Mouse (Mus musculus): ENCODE measurements around the gene Slc9a5. TPM values are rescaled to one million over a fixed set of nuclear protein-coding genes. Genes with fewer than 3 reads are reported as not detected.

The Slc9a5 gene
- polyA plus RNA-seq, 1 experiment from 2014 or later = 4.0 TPM

DNA sequence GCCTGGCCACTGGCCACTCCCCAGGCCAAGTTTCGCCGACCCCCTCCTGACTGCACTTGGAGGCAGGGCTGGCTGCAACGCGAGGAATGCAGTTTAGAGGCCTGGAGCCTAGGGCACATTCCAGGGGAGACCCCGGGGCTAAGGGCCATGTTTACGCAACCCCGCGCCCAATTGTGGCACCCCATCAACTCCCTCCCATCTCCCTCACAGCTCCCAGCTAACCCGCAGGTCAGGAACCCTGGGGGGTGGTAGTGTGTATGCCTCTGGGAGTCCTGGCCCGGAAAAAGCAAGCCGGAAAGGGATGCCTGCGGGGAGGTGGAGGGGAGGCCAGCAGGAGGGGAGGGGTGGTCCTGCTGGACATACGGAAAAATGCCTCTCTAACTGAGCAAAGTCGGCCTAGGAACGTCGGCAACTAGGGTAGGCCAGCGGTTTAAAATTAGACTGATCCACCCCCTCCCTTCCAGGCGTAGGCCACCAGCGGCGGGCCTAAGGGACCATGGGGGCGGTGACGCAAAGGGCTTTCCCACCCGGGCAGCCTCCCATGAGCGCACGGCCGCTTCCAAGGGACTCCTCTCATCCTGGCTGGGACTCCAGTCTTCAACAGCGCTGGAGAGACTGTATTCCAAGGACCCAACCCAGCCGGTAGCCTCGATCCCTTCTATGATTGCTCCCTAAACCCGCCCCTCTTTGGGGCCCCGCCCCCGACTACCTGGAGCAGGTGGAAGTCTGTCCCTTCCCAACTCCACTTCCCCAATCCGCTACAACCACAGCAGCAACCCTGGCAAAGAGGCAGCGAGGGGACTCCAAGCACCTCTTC, 1.8 kb upstream of the Slc9a5 start:
- Histone ChIP-seq H3K36me3 (ENCODE audit: control insufficient read depth, insufficient read depth, low read length) (no peaks in the 10 kb centered on the region), H3K4me2 (replicated peaks; ENCODE audit: low read depth, low read length) (peak overlapping the region; percentile 92), H3K27me3 (ENCODE audit: control insufficient read depth, insufficient read depth, low read length) (no peaks in the 10 kb centered on the region), H3K9me3 (ENCODE audit: control insufficient read depth, low read length) (no peaks in the 10 kb centered on the region), H3K4me3 (ENCODE audit: low read length) (peak overlapping the region; percentile 79), H3K9ac (ENCODE audit: low read depth, low read length) (peak overlapping the region; percentile 74), H3K4me1 (ENCODE audit: control insufficient read depth, insufficient read depth, low read length) (peaks cover 27% of the 10 kb centered on the region), H3K27ac (ENCODE audit: low read depth, low read length) (peak overlapping the region; percentile 84)
- peak; percentile 41 for ATAC-seq (ENCODE audit: low FRiP score, low TSS enrichment)
- 1% methylated on average over 28 of the region's 34 CpGs for WGBS

DNA sequence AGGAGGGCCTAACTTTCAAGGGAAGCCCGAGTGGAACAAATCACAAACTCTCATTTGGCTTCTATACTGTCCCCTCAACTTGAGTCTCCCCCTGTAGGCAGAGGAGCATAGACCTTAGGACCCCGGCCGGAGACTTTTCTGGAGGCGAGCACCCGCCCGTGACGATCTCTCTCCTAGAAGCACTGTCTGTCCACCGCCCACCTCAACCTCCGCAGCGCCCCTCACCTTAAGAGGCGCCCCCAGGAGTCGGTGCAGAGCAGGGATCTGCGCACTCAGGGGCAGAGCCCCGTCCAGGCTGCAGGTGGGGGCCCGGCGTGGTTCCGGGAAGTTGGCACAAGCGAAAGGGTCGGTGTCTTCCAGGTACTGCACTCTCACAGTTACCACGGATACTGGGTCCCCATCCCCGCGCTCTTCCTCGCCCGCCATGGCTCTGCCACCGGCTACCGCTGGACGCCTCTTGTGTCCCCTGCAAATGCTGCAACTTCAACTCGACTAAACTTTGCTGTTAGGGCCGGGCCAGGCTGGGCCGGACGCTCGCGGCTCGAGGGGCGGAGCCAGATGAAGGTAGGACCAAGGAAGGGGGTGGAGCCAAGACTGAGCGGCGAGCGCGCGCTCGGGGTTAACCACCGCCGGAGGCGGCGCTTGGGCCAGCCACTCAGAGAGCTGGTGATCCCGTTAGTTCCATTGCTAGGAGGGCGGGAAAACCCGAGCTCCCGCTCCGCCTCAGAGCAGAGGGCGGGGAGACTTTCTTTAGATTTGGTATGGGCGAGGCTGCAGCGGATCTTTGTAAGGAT, 1.0 kb upstream of the Slc9a5 start, which contains the start of gene Fhod1:
Gene Fhod1 (minus strand): TSS at position 526 of the 794 bp plus-strand sequence.
- Histone ChIP-seq H3K27me3 (ENCODE audit: control insufficient read depth, insufficient read depth, low read length) (no peaks in the 10 kb centered on the region), H3K4me3 (ENCODE audit: low read length) (peak within 1 kb of the TSS; percentile 79), H3K4me2 (replicated peaks; ENCODE audit: low read depth, low read length) (peak within 1 kb of the TSS; percentile 92), H3K9ac (ENCODE audit: low read depth, low read length) (peak within 1 kb of the TSS; percentile 74), H3K9me3 (ENCODE audit: control insufficient read depth, low read length) (no peaks in the 10 kb centered on the region), H3K27ac (ENCODE audit: low read depth, low read length) (peak within 1 kb of the TSS; percentile 84), H3K36me3 (ENCODE audit: control insufficient read depth, insufficient read depth, low read length) (no peaks in the 10 kb centered on the region), H3K4me1 (ENCODE audit: control insufficient read depth, insufficient read depth, low read length) (peaks cover 27% of the 10 kb centered on the region)
- peak; percentile 91 for ATAC-seq (ENCODE audit: low FRiP score, low TSS enrichment)
- under 1% methylated on average over 53 of the region's 53 CpGs for WGBS

DNA sequence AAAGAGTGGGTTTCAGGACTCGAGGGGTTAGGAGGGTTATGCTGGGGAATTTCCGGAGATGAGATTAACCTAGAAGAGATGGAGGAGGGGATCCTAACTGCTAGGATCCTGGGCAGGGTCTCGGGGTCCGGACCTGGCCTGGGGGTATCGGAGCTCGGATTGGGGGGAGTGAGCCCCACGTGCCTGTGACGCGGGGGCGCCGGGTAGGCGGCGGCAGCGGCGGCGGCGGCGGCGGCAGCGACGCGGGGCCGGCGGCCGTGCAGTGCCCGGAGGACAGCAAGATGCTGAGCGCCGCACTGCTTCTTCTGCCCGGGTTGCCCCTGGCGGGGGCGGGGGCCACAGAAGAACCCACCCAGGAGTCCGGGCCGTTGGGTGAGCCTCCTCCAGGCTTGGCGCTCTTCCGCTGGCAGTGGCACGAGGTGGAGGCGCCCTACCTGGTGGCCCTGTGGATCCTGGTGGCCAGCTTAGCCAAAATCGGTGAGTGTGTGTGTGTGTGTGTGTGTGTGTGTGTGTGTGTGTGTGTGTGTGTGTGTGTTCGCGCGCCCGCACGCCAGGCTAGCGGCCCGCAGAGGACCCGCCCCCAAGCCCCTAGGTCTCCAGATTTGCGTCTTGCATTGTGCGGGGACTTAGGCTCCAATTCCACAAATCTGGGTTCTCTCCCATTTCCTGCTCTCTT, 591 bp downstream of the Slc9a5 start:
- no peaks in the 10 kb centered on the region for H3K27me3 ChIP-seq (ENCODE audit: control insufficient read depth, insufficient read depth, low read length)
- H3K36me3 ChIP-seq (ENCODE audit: control insufficient read depth, insufficient read depth, low read length) = no peaks in the 10 kb centered on the region
- H3K9ac ChIP-seq (ENCODE audit: low read depth, low read length) = peak overlapping the region; percentile 67
- WGBS = under 1% methylated on average over 43 of the region's 48 CpGs
- peak overlapping the region; percentile 37; the same call in 1 of the 2 replicates for H3K27ac ChIP-seq (ENCODE audit: low read depth, low read length)
- H3K4me1 ChIP-seq (ENCODE audit: control insufficient read depth, insufficient read depth, low read length) = peaks cover 27% of the 10 kb centered on the region
- ATAC-seq (ENCODE audit: low FRiP score, low TSS enrichment) = peak; percentile 5; the same call in 1 of the 2 replicates
- H3K4me2 ChIP-seq (replicated peaks; ENCODE audit: low read depth, low read length) = peak overlapping the region; percentile 92
- no peaks in the 10 kb centered on the region for H3K9me3 ChIP-seq (ENCODE audit: control insufficient read depth, low read length)
- H3K4me3 ChIP-seq (ENCODE audit: low read length) = peak overlapping the region; percentile 79

- no peaks in the 10 kb centered on the region for H3K27me3 ChIP-seq (ENCODE audit: control insufficient read depth, insufficient read depth, low read length)
- no peak overlapping the region for H3K9ac ChIP-seq (ENCODE audit: low read depth, low read length)
- ATAC-seq (ENCODE audit: low FRiP score, low TSS enrichment) = no peak
- H3K4me2 ChIP-seq (replicated peaks; ENCODE audit: low read depth, low read length) = peak overlapping the region; percentile 92; the same call in 1 of the 2 replicates
- H3K4me3 ChIP-seq (ENCODE audit: low read length) = no peak overlapping the region
- H3K4me1 ChIP-seq (ENCODE audit: control insufficient read depth, insufficient read depth, low read length) = peaks cover 26% of the 10 kb centered on the region
- H3K36me3 ChIP-seq (ENCODE audit: control insufficient read depth, insufficient read depth, low read length) = no peaks in the 10 kb centered on the region
- H3K9me3 ChIP-seq (ENCODE audit: control insufficient read depth, low read length) = no peaks in the 10 kb centered on the region
- WGBS = 49% methylated on average over 7 of the region's 7 CpGs
- H3K27ac ChIP-seq (ENCODE audit: low read depth, low read length) = no peak overlapping the region
Observed at GRCm38 (mm10) chr8:105350186-105350585, 1.5 kb downstream of the Slc9a5 start.

DNA sequence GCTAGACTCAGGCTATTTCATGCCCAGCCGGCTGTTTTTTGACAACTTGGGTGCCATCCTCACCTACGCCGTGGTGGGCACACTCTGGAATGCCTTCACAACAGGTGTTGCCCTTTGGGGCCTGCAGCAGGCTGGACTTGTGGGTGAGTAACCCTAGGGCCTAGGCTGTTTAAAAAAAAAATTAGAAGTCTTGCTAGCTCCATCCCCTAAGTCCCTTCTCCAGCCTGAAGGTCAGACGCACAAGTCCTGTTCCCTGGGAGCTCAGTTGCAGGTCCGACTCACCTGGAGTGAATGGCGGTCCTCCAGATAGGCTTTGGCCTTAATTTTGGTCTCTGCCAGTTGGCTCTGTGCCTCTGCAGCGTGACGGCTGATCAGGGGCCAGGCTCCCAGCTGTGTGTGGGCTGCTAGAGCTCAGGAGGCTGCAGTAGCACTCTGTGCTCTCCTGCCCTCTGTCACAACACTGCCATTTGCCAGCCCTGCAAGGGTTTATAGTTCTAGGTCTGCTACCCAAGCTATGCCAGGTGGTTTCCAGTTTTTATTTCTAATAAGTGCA, 5.0 kb downstream of the Slc9a5 start:
- Histone ChIP-seq H3K36me3 (ENCODE audit: control insufficient read depth, insufficient read depth, low read length) (no peaks in the 10 kb centered on the region), H3K27me3 (ENCODE audit: control insufficient read depth, insufficient read depth, low read length) (no peaks in the 10 kb centered on the region), H3K4me3 (ENCODE audit: low read length) (no peak overlapping the region), H3K4me1 (ENCODE audit: control insufficient read depth, insufficient read depth, low read length) (peaks cover 8% of the 10 kb centered on the region; the same call in 1 of the 2 replicates), H3K9ac (ENCODE audit: low read depth, low read length) (no peak overlapping the region), H3K27ac (ENCODE audit: low read depth, low read length) (no peak overlapping the region), H3K9me3 (ENCODE audit: control insufficient read depth, low read length) (no peaks in the 10 kb centered on the region), H3K4me2 (replicated peaks; ENCODE audit: low read depth, low read length) (no peak overlapping the region)
- 76% methylated on average over 8 of the region's 8 CpGs for WGBS
- no peak for ATAC-seq (ENCODE audit: low FRiP score, low TSS enrichment)

DNA sequence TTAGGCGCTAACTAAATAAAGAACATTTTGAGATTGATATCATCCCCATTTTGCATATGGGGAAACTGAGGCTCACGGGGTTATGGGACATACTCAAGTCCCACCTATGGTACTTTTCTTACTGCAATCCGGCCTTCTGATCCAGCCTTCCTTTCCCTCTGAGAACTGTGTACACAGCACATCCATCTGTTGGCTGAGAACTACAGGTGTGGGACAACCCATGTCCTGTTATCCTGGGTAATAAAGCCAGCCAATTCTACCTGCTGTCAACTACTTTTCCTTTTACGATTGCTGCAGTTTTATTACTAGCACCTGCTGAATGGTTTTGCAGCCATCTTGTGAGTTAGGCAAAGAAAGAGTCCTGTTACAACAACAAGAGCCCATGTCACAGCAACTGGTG, 5.9 kb downstream of the Slc9a5 start:
- Histone ChIP-seq H3K9me3 (ENCODE audit: control insufficient read depth, low read length) (no peaks in the 10 kb centered on the region), H3K27me3 (ENCODE audit: control insufficient read depth, insufficient read depth, low read length) (no peaks in the 10 kb centered on the region; the same call in 1 of the 2 replicates), H3K9ac (ENCODE audit: low read depth, low read length) (no peak overlapping the region), H3K4me1 (ENCODE audit: control insufficient read depth, insufficient read depth, low read length) (peaks cover 7% of the 10 kb centered on the region; the same call in 1 of the 2 replicates), H3K27ac (ENCODE audit: low read depth, low read length) (no peak overlapping the region), H3K4me3 (ENCODE audit: low read length) (no peak overlapping the region), H3K36me3 (ENCODE audit: control insufficient read depth, insufficient read depth, low read length) (no peaks in the 10 kb centered on the region), H3K4me2 (replicated peaks; ENCODE audit: low read depth, low read length) (no peak overlapping the region)
- whole genome bisulfite sequencing = 81% methylated on average over 4 of the region's 4 CpGs
- no peak for ATAC-seq (ENCODE audit: low FRiP score, low TSS enrichment)

- H3K9me3 ChIP-seq (ENCODE audit: control insufficient read depth, low read length) = no peaks in the 10 kb centered on the region
- H3K9ac ChIP-seq (ENCODE audit: low read depth, low read length) = no peak overlapping the region
- no peak overlapping the region for H3K4me3 ChIP-seq (ENCODE audit: low read length)
- H3K27ac ChIP-seq (ENCODE audit: low read depth, low read length) = no peak overlapping the region
- H3K4me2 ChIP-seq (replicated peaks; ENCODE audit: low read depth, low read length) = no peak overlapping the region
- H3K36me3 ChIP-seq (ENCODE audit: control insufficient read depth, insufficient read depth, low read length) = no peaks in the 10 kb centered on the region
- 60% methylated on average over 26 of the region's 26 CpGs for WGBS
- peaks cover 7% of the 10 kb centered on the region; the same call in 1 of the 2 replicates for H3K4me1 ChIP-seq (ENCODE audit: control insufficient read depth, insufficient read depth, low read length)
- ATAC-seq (ENCODE audit: low FRiP score, low TSS enrichment) = no peak
- no peaks in the 10 kb centered on the region; the same call in 1 of the 2 replicates for H3K27me3 ChIP-seq (ENCODE audit: control insufficient read depth, insufficient read depth, low read length)
Observed at GRCm38 (mm10) chr8:105355179-105356024, 6.8 kb downstream of the Slc9a5 start.

- no peak for ATAC-seq (ENCODE audit: low FRiP score, low TSS enrichment)
- no peak overlapping the region for H3K9ac ChIP-seq (ENCODE audit: low read depth, low read length)
- no peaks in the 10 kb centered on the region for H3K36me3 ChIP-seq (ENCODE audit: control insufficient read depth, insufficient read depth, low read length)
Observed at GRCm38 (mm10) chr8:105356681-105357080, 8.0 kb downstream of the Slc9a5 start.

More at GRCm38 (mm10) chr8:105356681-105357080, 8.0 kb downstream of the Slc9a5 start:
- Histone ChIP-seq H3K4me2 (replicated peaks; ENCODE audit: low read depth, low read length) (no peak overlapping the region), H3K27me3 (ENCODE audit: control insufficient read depth, insufficient read depth, low read length) (no peaks in the 10 kb centered on the region; the same call in 1 of the 2 replicates), H3K27ac (ENCODE audit: low read depth, low read length) (no peak overlapping the region), H3K4me1 (ENCODE audit: control insufficient read depth, insufficient read depth, low read length) (peaks cover 7% of the 10 kb centered on the region; the same call in 1 of the 2 replicates), H3K9me3 (ENCODE audit: control insufficient read depth, low read length) (no peaks in the 10 kb centered on the region), H3K4me3 (ENCODE audit: low read length) (no peak overlapping the region)
- WGBS = 86% methylated on average over 14 of the region's 14 CpGs

Data from kidney, embryonic 14.5 days (tissue).